Mouse (Mus musculus): ENCODE measurements around the gene Gm6793. TPM values are rescaled to one million over a fixed set of nuclear protein-coding genes. Genes with fewer than 3 reads are reported as not detected.

The Gm6793 gene
- 0.78 and 0.92 TPM in 2 replicates for polyA plus RNA-seq (2014; fragmentation: Nextera tagmentation; extraction: Ambion mirVana)

- Histone ChIP-seq H3K9ac (ENCODE audit: low read length) (no peak within 1 kb of the TSS), H3K4me2 (ENCODE audit: low read depth) (no peak within 1 kb of the TSS), H3K36me3 (ENCODE audit: control insufficient read depth, insufficient read depth, low read length) (peaks cover 2% of the 10 kb centered on the region; the same call in 1 of the 2 replicates), H3K27me3 (ENCODE audit: control insufficient read depth, insufficient read depth, low read length) (no peaks in the 10 kb centered on the region), H3K27ac (ENCODE audit: low read depth, low read length) (no peak within 1 kb of the TSS), H3K4me3 (ENCODE audit: low read depth, low read length) (no peak within 1 kb of the TSS), H3K9me3 (ENCODE audit: control insufficient read depth, low read length) (no peaks in the 10 kb centered on the region), H3K4me1 (ENCODE audit: control insufficient read depth, insufficient read depth, low read length) (peaks cover 16% of the 10 kb centered on the region)
- ATAC-seq (ENCODE audit: insufficient read depth, low FRiP score, low TSS enrichment) = no peak
- DNase-seq (ENCODE audit: low spot score) = no peak
- WGBS = 93% methylated on average over 11 of the region's 11 CpGs
Measured at GRCm38 (mm10) chr8:112014936-112015335, at the start of gene Gm6793. Gene Gm6793, minus strand, starts transcription at chr8:112015036.

DNA sequence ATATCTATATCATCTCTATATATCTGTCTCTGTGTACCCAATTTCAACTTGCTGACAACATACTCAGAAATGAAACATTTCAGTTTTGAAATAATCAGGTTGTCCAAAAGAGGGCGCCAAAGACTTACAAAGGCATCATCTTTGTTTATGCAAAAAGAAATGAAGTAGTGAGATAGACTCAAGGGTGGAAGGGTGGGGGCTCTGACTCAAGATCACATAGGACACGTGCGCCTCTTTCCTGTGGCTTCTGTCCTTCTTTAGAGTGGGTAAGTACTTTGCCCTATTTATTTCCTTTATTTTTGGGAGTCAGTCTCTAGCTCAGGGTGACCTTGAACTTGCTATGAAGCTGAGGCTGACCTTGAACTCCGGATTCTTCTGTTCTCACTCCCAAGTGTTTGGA lies 46.5 kb upstream of the Gm6793 start:
- Histone ChIP-seq H3K4me1 (ENCODE audit: control insufficient read depth, insufficient read depth, low read length) (no peaks in the 10 kb centered on the region), H3K4me2 (ENCODE audit: low read depth) (no peak overlapping the region), H3K27me3 (ENCODE audit: control insufficient read depth, insufficient read depth, low read length) (no peaks in the 10 kb centered on the region), H3K4me3 (ENCODE audit: low read depth, low read length) (no peak overlapping the region), H3K36me3 (ENCODE audit: control insufficient read depth, insufficient read depth, low read length) (no peaks in the 10 kb centered on the region), H3K9ac (ENCODE audit: low read length) (no peak overlapping the region), H3K27ac (ENCODE audit: low read depth, low read length) (no peak overlapping the region), H3K9me3 (ENCODE audit: control insufficient read depth, low read length) (no peaks in the 10 kb centered on the region)
- 41% methylated on average over 4 of the region's 4 CpGs for WGBS
- DNase-seq (ENCODE audit: low spot score) = peak; percentile 23
- peak; percentile 55; the same call in 1 of the 2 replicates for ATAC-seq (ENCODE audit: insufficient read depth, low FRiP score, low TSS enrichment)

- H3K36me3 ChIP-seq (ENCODE audit: control insufficient read depth, insufficient read depth, low read length) = no peaks in the 10 kb centered on the region
- no peak overlapping the region for H3K9ac ChIP-seq (ENCODE audit: low read length)
- DNase-seq (ENCODE audit: low spot score) (no peak), ATAC-seq (ENCODE audit: insufficient read depth, low FRiP score, low TSS enrichment) (no peak)
- no peaks in the 10 kb centered on the region for H3K9me3 ChIP-seq (ENCODE audit: control insufficient read depth, low read length)
- no peaks in the 10 kb centered on the region for H3K4me1 ChIP-seq (ENCODE audit: control insufficient read depth, insufficient read depth, low read length)
- H3K4me2 ChIP-seq (ENCODE audit: low read depth) = no peak overlapping the region
- no peak overlapping the region for H3K27ac ChIP-seq (ENCODE audit: low read depth, low read length)
- H3K4me3 ChIP-seq (ENCODE audit: low read depth, low read length) = no peak overlapping the region
- H3K27me3 ChIP-seq (ENCODE audit: control insufficient read depth, insufficient read depth, low read length) = no peaks in the 10 kb centered on the region
Measured at GRCm38 (mm10) chr8:112054456-112054855, 39.6 kb upstream of the Gm6793 start.

DNA sequence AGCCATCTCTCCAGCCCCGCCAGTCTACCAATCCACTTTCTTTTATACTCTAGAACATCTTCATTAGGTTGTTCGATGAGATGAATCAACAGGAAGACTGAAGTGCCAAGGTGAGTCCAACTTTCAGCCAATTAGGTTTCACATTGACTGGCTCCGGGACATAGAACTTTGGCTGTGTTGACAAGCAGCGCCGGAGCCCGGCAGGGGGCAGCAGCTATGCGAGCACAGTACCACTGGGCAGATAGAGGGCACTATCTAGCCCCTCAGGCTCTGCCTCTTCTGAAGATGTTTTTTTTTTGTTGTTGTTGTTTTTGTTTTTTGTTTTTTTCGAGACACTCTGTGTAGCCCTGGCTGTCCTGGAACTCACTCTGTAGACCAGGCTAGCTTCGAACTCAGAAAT lies 36.7 kb upstream of the Gm6793 start:
- H3K4me3 ChIP-seq (ENCODE audit: low read depth, low read length) = no peak overlapping the region
- H3K9ac ChIP-seq (ENCODE audit: low read length) = no peak overlapping the region
- no peaks in the 10 kb centered on the region for H3K27me3 ChIP-seq (ENCODE audit: control insufficient read depth, insufficient read depth, low read length)
- no peaks in the 10 kb centered on the region for H3K36me3 ChIP-seq (ENCODE audit: control insufficient read depth, insufficient read depth, low read length)
- ATAC-seq (ENCODE audit: insufficient read depth, low FRiP score, low TSS enrichment) = no peak
- no peak for DNase-seq (ENCODE audit: low spot score)
- H3K27ac ChIP-seq (ENCODE audit: low read depth, low read length) = no peak overlapping the region
- H3K9me3 ChIP-seq (ENCODE audit: control insufficient read depth, low read length) = no peaks in the 10 kb centered on the region
- WGBS = 72% methylated on average over 9 of the region's 9 CpGs
- no peak overlapping the region for H3K4me2 ChIP-seq (ENCODE audit: low read depth)
- no peaks in the 10 kb centered on the region for H3K4me1 ChIP-seq (ENCODE audit: control insufficient read depth, insufficient read depth, low read length)

DNA sequence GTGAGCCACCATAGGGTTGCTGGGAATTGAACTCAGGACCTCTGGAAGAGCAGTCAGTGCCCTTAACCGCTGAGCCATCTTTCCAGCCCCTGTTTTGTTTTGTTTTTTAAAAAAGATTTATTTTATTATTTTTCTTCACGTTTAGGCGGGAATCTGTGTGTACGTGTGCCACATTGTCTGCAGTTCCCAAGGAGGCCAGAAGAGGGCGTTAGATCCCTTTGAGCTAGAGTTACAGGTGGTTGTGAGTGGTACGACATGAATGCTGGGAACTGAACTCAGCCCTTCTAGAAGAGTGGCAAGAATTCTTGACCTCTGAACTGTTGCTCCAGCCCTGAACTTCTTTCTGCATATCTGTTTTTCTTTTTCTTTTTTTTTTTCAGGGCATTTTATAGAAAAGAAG lies 35.1 kb upstream of the Gm6793 start:
- no peak for DNase-seq (ENCODE audit: low spot score)

GRCm38 (mm10) chr8:112048293-112048692 lies 33.5 kb upstream of the Gm6793 start:
- DNase-seq (ENCODE audit: low spot score) (no peak), ATAC-seq (ENCODE audit: insufficient read depth, low FRiP score, low TSS enrichment) (no peak)
- Histone ChIP-seq H3K27me3 (ENCODE audit: control insufficient read depth, insufficient read depth, low read length) (no peaks in the 10 kb centered on the region), H3K4me2 (ENCODE audit: low read depth) (no peak overlapping the region), H3K27ac (ENCODE audit: low read depth, low read length) (no peak overlapping the region), H3K36me3 (ENCODE audit: control insufficient read depth, insufficient read depth, low read length) (no peaks in the 10 kb centered on the region), H3K9me3 (ENCODE audit: control insufficient read depth, low read length) (no peaks in the 10 kb centered on the region), H3K9ac (ENCODE audit: low read length) (no peak overlapping the region), H3K4me3 (ENCODE audit: low read depth, low read length) (no peak overlapping the region), H3K4me1 (ENCODE audit: control insufficient read depth, insufficient read depth, low read length) (no peaks in the 10 kb centered on the region)
- 84% methylated on average over 6 of the region's 6 CpGs for WGBS

More for the DNA sequence above, 35.1 kb upstream of the Gm6793 start:
- no peak for ATAC-seq (ENCODE audit: insufficient read depth, low FRiP score, low TSS enrichment)
- Histone ChIP-seq H3K9me3 (ENCODE audit: control insufficient read depth, low read length) (no peaks in the 10 kb centered on the region), H3K4me3 (ENCODE audit: low read depth, low read length) (no peak overlapping the region), H3K27me3 (ENCODE audit: control insufficient read depth, insufficient read depth, low read length) (no peaks in the 10 kb centered on the region), H3K4me2 (ENCODE audit: low read depth) (no peak overlapping the region), H3K9ac (ENCODE audit: low read length) (no peak overlapping the region), H3K36me3 (ENCODE audit: control insufficient read depth, insufficient read depth, low read length) (no peaks in the 10 kb centered on the region), H3K4me1 (ENCODE audit: control insufficient read depth, insufficient read depth, low read length) (no peaks in the 10 kb centered on the region), H3K27ac (ENCODE audit: low read depth, low read length) (no peak overlapping the region)
- WGBS = 85% methylated on average over 6 of the region's 6 CpGs

DNA sequence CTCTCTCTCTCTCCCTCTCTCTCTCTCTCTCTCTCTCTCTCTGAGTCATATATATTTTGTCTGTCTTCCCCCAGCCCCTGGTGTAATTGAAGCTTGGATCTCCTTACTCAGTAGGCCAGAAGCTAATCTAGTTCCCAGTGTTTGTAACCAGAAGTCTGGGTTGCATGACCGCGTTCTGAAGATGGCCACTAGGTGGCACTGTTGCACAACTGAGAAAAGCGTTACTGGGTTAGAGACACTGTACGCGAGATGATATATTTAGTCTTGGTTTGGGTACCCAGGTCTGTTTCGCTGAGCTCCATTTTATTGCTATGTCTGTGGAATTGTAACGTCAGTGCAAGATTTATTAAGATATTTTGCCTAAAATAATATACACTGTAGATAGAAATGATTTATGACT lies 31.1 kb upstream of the Gm6793 start:
- H3K4me3 ChIP-seq (ENCODE audit: low read depth, low read length) = no peak overlapping the region
- 6% methylated on average over 7 of the region's 7 CpGs for WGBS
- H3K4me1 ChIP-seq (ENCODE audit: control insufficient read depth, insufficient read depth, low read length) = no peaks in the 10 kb centered on the region
- no peak overlapping the region for H3K4me2 ChIP-seq (ENCODE audit: low read depth)
- no peaks in the 10 kb centered on the region for H3K9me3 ChIP-seq (ENCODE audit: control insufficient read depth, low read length)
- ATAC-seq (ENCODE audit: insufficient read depth, low FRiP score, low TSS enrichment) = peak; percentile 71; the same call in 1 of the 2 replicates
- H3K27me3 ChIP-seq (ENCODE audit: control insufficient read depth, insufficient read depth, low read length) = no peaks in the 10 kb centered on the region
- no peak overlapping the region for H3K27ac ChIP-seq (ENCODE audit: low read depth, low read length)
- peak; percentile 85 for DNase-seq (ENCODE audit: low spot score)
- H3K9ac ChIP-seq (ENCODE audit: low read length) = no peak overlapping the region
- H3K36me3 ChIP-seq (ENCODE audit: control insufficient read depth, insufficient read depth, low read length) = no peaks in the 10 kb centered on the region

GRCm38 (mm10) chr8:112045182-112045581 lies 30.3 kb upstream of the Gm6793 start:
- Histone ChIP-seq H3K27ac (ENCODE audit: low read depth, low read length) (no peak overlapping the region), H3K36me3 (ENCODE audit: control insufficient read depth, insufficient read depth, low read length) (no peaks in the 10 kb centered on the region), H3K9ac (ENCODE audit: low read length) (no peak overlapping the region), H3K27me3 (ENCODE audit: control insufficient read depth, insufficient read depth, low read length) (no peaks in the 10 kb centered on the region), H3K4me1 (ENCODE audit: control insufficient read depth, insufficient read depth, low read length) (no peaks in the 10 kb centered on the region), H3K4me2 (ENCODE audit: low read depth) (no peak overlapping the region), H3K4me3 (ENCODE audit: low read depth, low read length) (no peak overlapping the region), H3K9me3 (ENCODE audit: control insufficient read depth, low read length) (no peaks in the 10 kb centered on the region)
- ATAC-seq (ENCODE audit: insufficient read depth, low FRiP score, low TSS enrichment) (no peak), DNase-seq (ENCODE audit: low spot score) (no peak)
- 78% methylated on average over 5 of the region's 5 CpGs for WGBS

DNA sequence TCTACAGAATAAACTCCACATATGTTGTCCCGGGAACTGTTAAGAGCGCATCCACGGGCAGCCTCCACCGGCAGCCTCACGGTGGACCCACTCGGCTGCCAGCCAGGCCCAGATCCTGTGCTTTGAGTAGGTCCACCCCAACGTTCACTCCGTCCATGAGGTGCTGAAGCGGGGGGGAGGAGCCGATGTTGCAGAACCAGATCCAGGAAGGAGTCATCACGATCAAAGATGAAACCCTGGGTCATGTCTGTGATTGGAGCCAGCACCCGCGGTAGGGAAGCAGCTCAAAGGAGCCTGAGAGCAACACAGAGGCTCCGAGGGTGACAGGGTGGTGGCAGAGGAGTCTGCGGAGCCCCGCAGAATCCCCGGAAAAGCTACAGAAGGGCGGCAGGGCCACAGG lies 22.7 kb upstream of the Gm6793 start:
- no peak overlapping the region for H3K9ac ChIP-seq (ENCODE audit: low read length)
- H3K27ac ChIP-seq (ENCODE audit: low read depth, low read length) = no peak overlapping the region
- no peak for DNase-seq (ENCODE audit: low spot score)
- no peaks in the 10 kb centered on the region for H3K27me3 ChIP-seq (ENCODE audit: control insufficient read depth, insufficient read depth, low read length)
- H3K4me3 ChIP-seq (ENCODE audit: low read depth, low read length) = no peak overlapping the region
- ATAC-seq (ENCODE audit: insufficient read depth, low FRiP score, low TSS enrichment) = no peak
- no peaks in the 10 kb centered on the region for H3K36me3 ChIP-seq (ENCODE audit: control insufficient read depth, insufficient read depth, low read length)
- no peaks in the 10 kb centered on the region for H3K9me3 ChIP-seq (ENCODE audit: control insufficient read depth, low read length)
- 84% methylated on average over 18 of the region's 18 CpGs for WGBS
- no peaks in the 10 kb centered on the region for H3K4me1 ChIP-seq (ENCODE audit: control insufficient read depth, insufficient read depth, low read length)
- no peak overlapping the region for H3K4me2 ChIP-seq (ENCODE audit: low read depth)
